Mouse (Mus musculus): ENCODE data around the gene Cadm3.

DNA sequence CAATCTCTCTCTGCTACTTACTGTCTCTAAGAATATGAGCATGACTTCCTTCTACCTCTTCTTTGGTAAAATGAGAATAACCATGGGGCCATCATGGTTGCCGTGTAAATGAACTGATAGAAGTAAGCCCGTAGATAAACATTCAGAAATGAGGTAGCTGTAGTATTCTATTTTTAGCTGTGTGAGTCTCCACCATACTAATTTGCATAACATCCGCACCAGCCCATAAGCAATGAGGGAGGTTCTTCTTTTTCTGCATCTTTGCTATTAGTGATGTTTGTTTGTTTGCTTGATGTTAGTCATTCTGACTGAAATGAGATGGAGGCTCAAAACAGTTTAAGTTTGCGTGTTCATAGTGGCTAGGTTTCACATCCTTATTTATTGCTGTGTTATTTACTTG lies 44.4 kb upstream of the Cadm3 start:
- no peak for TF ChIP-seq CTCF (IDR thresholded peaks at IDR 0.05; ENCODE audit: insufficient read depth, low read length)
- no peak for TF ChIP-seq POLR2A (IDR thresholded peaks at IDR 0.05; ENCODE audit: borderline replicate concordance, extremely low read depth, low read depth, low read length)
